In the genomic region with DNA sequence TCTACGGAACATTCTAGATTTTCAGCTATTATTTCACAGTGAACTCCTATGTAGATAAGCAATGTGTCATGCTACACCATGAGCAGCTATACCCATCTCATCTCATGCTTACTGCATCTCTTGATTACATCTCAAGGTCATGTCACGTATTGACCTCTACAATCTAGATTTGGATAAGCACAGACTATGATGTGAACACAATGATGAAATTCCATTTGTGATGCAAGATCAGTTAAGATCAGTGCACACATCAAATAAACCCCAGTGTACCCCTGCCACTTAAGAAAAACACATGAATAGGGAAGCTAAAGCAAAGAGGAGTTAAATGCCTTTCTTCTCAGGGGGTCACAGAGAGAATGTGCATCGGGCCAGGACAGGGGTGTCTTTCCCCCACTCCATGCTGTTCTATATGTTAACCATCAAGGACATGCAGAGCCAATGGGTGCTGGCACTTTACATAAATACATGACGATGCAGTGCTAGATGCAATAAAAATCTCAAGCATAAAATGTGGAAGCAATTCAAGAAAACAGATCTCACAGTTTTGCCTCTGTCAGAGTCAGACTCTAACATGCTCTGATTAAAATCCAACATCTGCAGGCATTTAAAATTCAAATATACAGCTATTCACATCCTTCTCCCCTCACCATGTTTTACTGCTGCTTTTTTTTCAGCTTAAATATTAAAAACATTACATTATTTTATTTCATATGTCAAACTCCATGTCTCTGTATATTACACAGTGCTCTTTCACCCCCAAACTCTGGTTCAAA, we compare ENCODE assay signal across 24 mouse cellular contexts.
DNase-seq lines count a peak whose midpoint lies in the region; ATAC-seq and TF ChIP-seq lines count a peak whose summit lies in the region.
"Had no signal": no experiment of that assay in that cellular context is flagged by ENCODE, and none has a peak within 500 bp of the region (broad histone marks: within the 10 kb centered on the region; RNA-seq: fewer than 3 reads in every experiment).

No protein-coding gene starts in this region.

- 76% methylated on average over 4 of the region's 4 CpGs for WGBS in embryonic facial prominence, embryonic 11.5 days
- 81% methylated on average over 4 of the region's 4 CpGs for WGBS in embryonic facial prominence, embryonic 10.5 days
- WGBS in liver, embryonic 16.5 days (ENCODE audit: insufficient replicate concordance): 52% methylated on average over 4 of the region's 4 CpGs
- WGBS in liver, embryonic 11.5 days: 76% methylated on average over 4 of the region's 4 CpGs
- 71% methylated on average over 4 of the region's 4 CpGs for WGBS in embryonic facial prominence, embryonic 14.5 days
- 65% methylated on average over 4 of the region's 4 CpGs for WGBS in limb, embryonic 13.5 days
- WGBS in intestine, postnatal 0 days: 84% methylated on average over 4 of the region's 4 CpGs

- H3K9ac ChIP-seq in embryonic facial prominence, embryonic 11.5 days (replicated peaks; ENCODE audit: low read length): no peak overlapping the region
- H3K9ac ChIP-seq in liver, embryonic 16.5 days (ENCODE audit: low read depth, low read length): no peak overlapping the region
- no peak overlapping the region for H3K9ac ChIP-seq in liver, embryonic 11.5 days (ENCODE audit: low read depth, low read length)
- no peak overlapping the region for H3K9ac ChIP-seq in embryonic facial prominence, embryonic 14.5 days (ENCODE audit: low read depth, low read length)
- no peak overlapping the region for H3K9ac ChIP-seq in limb, embryonic 13.5 days
- H3K9ac ChIP-seq in intestine, postnatal 0 days (ENCODE audit: low read depth, low read length): no peak overlapping the region
- H3K9ac ChIP-seq: forebrain, postnatal 0 days; heart, embryonic 13.5 days; hindbrain, embryonic 12.5 days; hindbrain, embryonic 15.5 days; intestine, embryonic 15.5 days had no signal

- ATAC-seq in embryonic facial prominence, embryonic 11.5 days (replicated peaks; ENCODE audit: insufficient number of reproducible peaks, low FRiP score, low TSS enrichment, low read depth): no peak
- peak; percentile 54; the same call in 1 of the 2 replicates for ATAC-seq in liver, embryonic 16.5 days (ENCODE audit: low read depth)
- ATAC-seq in liver, embryonic 11.5 days (replicated peaks; ENCODE audit: low FRiP score): no peak
- peak; percentile 67 for ATAC-seq in embryonic facial prominence, embryonic 14.5 days (ENCODE audit: low read depth)
- peak; percentile 40; the same call in 1 of the 2 replicates for ATAC-seq in limb, embryonic 13.5 days (ENCODE audit: low FRiP score, low read depth)
- no peak for ATAC-seq in intestine, postnatal 0 days
- ATAC-seq: forebrain, embryonic 14.5 days; forebrain, postnatal 0 days; intestine, embryonic 15.5 days; Patski had no signal

- no peaks in the 10 kb centered on the region for H3K36me3 ChIP-seq in embryonic facial prominence, embryonic 11.5 days (replicated peaks; ENCODE audit: control insufficient read depth, insufficient read depth, low read depth, low read length)
- H3K36me3 ChIP-seq in embryonic facial prominence, embryonic 10.5 days (replicated peaks): no peaks in the 10 kb centered on the region
- no peaks in the 10 kb centered on the region for H3K36me3 ChIP-seq in liver, embryonic 16.5 days (ENCODE audit: control insufficient read depth, insufficient read depth)
- no peaks in the 10 kb centered on the region for H3K36me3 ChIP-seq in liver, embryonic 11.5 days (ENCODE audit: control insufficient read depth, insufficient read depth, low read length)
- H3K36me3 ChIP-seq in embryonic facial prominence, embryonic 14.5 days (ENCODE audit: control insufficient read depth, insufficient read depth, low read length): no peaks in the 10 kb centered on the region
- H3K36me3 ChIP-seq in limb, embryonic 13.5 days: no peaks in the 10 kb centered on the region
- no peaks in the 10 kb centered on the region for H3K36me3 ChIP-seq in intestine, postnatal 0 days (ENCODE audit: control insufficient read depth, insufficient read depth)
- H3K36me3 ChIP-seq: heart, embryonic 10.5 days; heart, embryonic 13.5 days; hindbrain, embryonic 12.5 days; hindbrain, embryonic 15.5 days; intestine, embryonic 15.5 days had no signal

- no peak for TF ChIP-seq CTCF in intestine, postnatal 0 days (IDR thresholded peaks at IDR 0.05; ENCODE audit: low read depth)

- DNase-seq in embryonic facial prominence, embryonic 11.5 days (ENCODE audit: low spot score): peak; percentile 71
- DNase-seq in embryonic facial prominence, embryonic 10.5 days (ENCODE audit: low spot score): no peak
- DNase-seq in liver, embryonic 11.5 days (ENCODE audit: low spot score): no peak
- peak; percentile 89 for DNase-seq in embryonic facial prominence, embryonic 14.5 days (ENCODE audit: low spot score)
- DNase-seq in heart, postnatal 10 days: no peak
- DNase-seq: adrenal gland, adult 2 months; adrenal gland, postnatal 14 days; cerebellum, adult 11 months; cerebellum, adult 2 months; cerebellum, adult 9-11 months; cerebellum, postnatal 25 days; forebrain, postnatal 0 days; gastrocnemius, postnatal 36 days; heart, adult 2 months had no signal

- no peak overlapping the region for H3K4me3 ChIP-seq in embryonic facial prominence, embryonic 11.5 days (ENCODE audit: low read depth, low read length)
- H3K4me3 ChIP-seq in embryonic facial prominence, embryonic 10.5 days: no peak overlapping the region
- H3K4me3 ChIP-seq in liver, embryonic 16.5 days (ENCODE audit: low read depth, low read length): no peak overlapping the region
- no peak overlapping the region for H3K4me3 ChIP-seq in liver, embryonic 11.5 days (ENCODE audit: low read depth, low read length)
- H3K4me3 ChIP-seq in embryonic facial prominence, embryonic 14.5 days (ENCODE audit: low read depth, low read length): no peak overlapping the region
- no peak overlapping the region for H3K4me3 ChIP-seq in limb, embryonic 13.5 days
- no peak overlapping the region for H3K4me3 ChIP-seq in intestine, postnatal 0 days (ENCODE audit: low read depth, low read length)
- H3K4me3 ChIP-seq: heart, adult 2 months; heart, embryonic 10.5 days; heart, embryonic 13.5 days; hindbrain, embryonic 12.5 days; hindbrain, embryonic 15.5 days; intestine, embryonic 15.5 days had no signal

- H3K4me2 ChIP-seq in embryonic facial prominence, embryonic 11.5 days (ENCODE audit: low read depth, low read length): no peak overlapping the region
- H3K4me2 ChIP-seq in liver, embryonic 16.5 days (ENCODE audit: low read depth, low read length): no peak overlapping the region
- no peak overlapping the region for H3K4me2 ChIP-seq in liver, embryonic 11.5 days
- H3K4me2 ChIP-seq in embryonic facial prominence, embryonic 14.5 days (ENCODE audit: low read depth, low read length): no peak overlapping the region
- H3K4me2 ChIP-seq in limb, embryonic 13.5 days (replicated peaks): no peak overlapping the region
- no peak overlapping the region for H3K4me2 ChIP-seq in intestine, postnatal 0 days (replicated peaks; ENCODE audit: low read depth)
- H3K4me2 ChIP-seq: heart, embryonic 13.5 days; hindbrain, embryonic 12.5 days; hindbrain, embryonic 15.5 days; intestine, embryonic 15.5 days had no signal

- H3K9me3 ChIP-seq in embryonic facial prominence, embryonic 11.5 days (replicated peaks; ENCODE audit: control insufficient read depth, low read length): no peaks in the 10 kb centered on the region
- H3K9me3 ChIP-seq in embryonic facial prominence, embryonic 10.5 days: no peaks in the 10 kb centered on the region
- H3K9me3 ChIP-seq in liver, embryonic 16.5 days (replicated peaks; ENCODE audit: control insufficient read depth, low read length): no peaks in the 10 kb centered on the region
- no peaks in the 10 kb centered on the region for H3K9me3 ChIP-seq in liver, embryonic 11.5 days (ENCODE audit: control insufficient read depth, low read length)
- no peaks in the 10 kb centered on the region for H3K9me3 ChIP-seq in embryonic facial prominence, embryonic 14.5 days (ENCODE audit: control insufficient read depth, low read length)
- H3K9me3 ChIP-seq in limb, embryonic 13.5 days: no peaks in the 10 kb centered on the region
- no peaks in the 10 kb centered on the region for H3K9me3 ChIP-seq in intestine, postnatal 0 days (ENCODE audit: control insufficient read depth)
- H3K9me3 ChIP-seq: heart, embryonic 10.5 days; heart, embryonic 13.5 days; hindbrain, embryonic 12.5 days; hindbrain, embryonic 15.5 days; intestine, embryonic 15.5 days had no signal

- no peaks in the 10 kb centered on the region for H3K4me1 ChIP-seq in embryonic facial prominence, embryonic 11.5 days (ENCODE audit: control insufficient read depth, insufficient read depth, low read length)
- peaks cover 22% of the 10 kb centered on the region for H3K4me1 ChIP-seq in embryonic facial prominence, embryonic 10.5 days
- no peaks in the 10 kb centered on the region for H3K4me1 ChIP-seq in liver, embryonic 16.5 days (ENCODE audit: control insufficient read depth, low read depth, low read length)
- H3K4me1 ChIP-seq in liver, embryonic 11.5 days (replicated peaks; ENCODE audit: control insufficient read depth, insufficient read depth, low read length): no peaks in the 10 kb centered on the region
- H3K4me1 ChIP-seq in embryonic facial prominence, embryonic 14.5 days (ENCODE audit: control insufficient read depth, insufficient read depth, low read length): peaks cover 20% of the 10 kb centered on the region
- peaks cover 17% of the 10 kb centered on the region; the same call in 1 of the 2 replicates for H3K4me1 ChIP-seq in limb, embryonic 13.5 days
- H3K4me1 ChIP-seq in intestine, postnatal 0 days (replicated peaks; ENCODE audit: control insufficient read depth, insufficient read depth, low read length): no peaks in the 10 kb centered on the region
- H3K4me1 ChIP-seq: heart, embryonic 10.5 days; heart, embryonic 13.5 days; hindbrain, embryonic 12.5 days; hindbrain, embryonic 15.5 days had no signal

- no peak overlapping the region for H3K27ac ChIP-seq in embryonic facial prominence, embryonic 11.5 days (replicated peaks; ENCODE audit: low read depth, low read length)
- H3K27ac ChIP-seq in embryonic facial prominence, embryonic 10.5 days (replicated peaks): no peak overlapping the region
- H3K27ac ChIP-seq in liver, embryonic 16.5 days (ENCODE audit: low read length): no peak overlapping the region
- H3K27ac ChIP-seq in liver, embryonic 11.5 days (ENCODE audit: low read depth, low read length): no peak overlapping the region
- no peak overlapping the region for H3K27ac ChIP-seq in embryonic facial prominence, embryonic 14.5 days (replicated peaks; ENCODE audit: low read depth, low read length)
- no peak overlapping the region for H3K27ac ChIP-seq in limb, embryonic 13.5 days
- H3K27ac ChIP-seq in intestine, postnatal 0 days (ENCODE audit: low read depth, low read length): no peak overlapping the region
- H3K27ac ChIP-seq: heart, adult 2 months; heart, embryonic 10.5 days; heart, embryonic 13.5 days; hindbrain, embryonic 12.5 days; hindbrain, embryonic 15.5 days; intestine, embryonic 15.5 days had no signal

- intact Hi-C loops in heart, postnatal 10 days (cut with DNase I): no loop called here

- no peaks in the 10 kb centered on the region for H3K27me3 ChIP-seq in embryonic facial prominence, embryonic 11.5 days (ENCODE audit: control insufficient read depth, insufficient read depth, low read length)
- no peaks in the 10 kb centered on the region for H3K27me3 ChIP-seq in embryonic facial prominence, embryonic 10.5 days (replicated peaks; ENCODE audit: low read depth, poor library complexity, severe bottlenecking)
- H3K27me3 ChIP-seq in liver, embryonic 16.5 days (ENCODE audit: control insufficient read depth, insufficient read depth, low read depth, low read length): no peaks in the 10 kb centered on the region
- no peaks in the 10 kb centered on the region for H3K27me3 ChIP-seq in liver, embryonic 11.5 days (replicated peaks; ENCODE audit: control insufficient read depth, insufficient read depth, low read length)
- no peaks in the 10 kb centered on the region for H3K27me3 ChIP-seq in embryonic facial prominence, embryonic 14.5 days (replicated peaks; ENCODE audit: control insufficient read depth, insufficient read depth, low read length)
- no peaks in the 10 kb centered on the region for H3K27me3 ChIP-seq in limb, embryonic 13.5 days
- H3K27me3 ChIP-seq in intestine, postnatal 0 days (replicated peaks; ENCODE audit: control insufficient read depth, insufficient read depth, low read length): no peaks in the 10 kb centered on the region
- H3K27me3 ChIP-seq: heart, embryonic 13.5 days; hindbrain, embryonic 12.5 days; hindbrain, embryonic 15.5 days; intestine, embryonic 15.5 days; Patski had no signal

Comparison
In these comparisons a context has a peak if more than half of its experiments do, and no peak if none do; other contexts are left out.
1. ATAC-seq: peak in liver, embryonic 16.5 days (single experiment), embryonic facial prominence, embryonic 14.5 days (single experiment) and limb, embryonic 13.5 days (single experiment); none in embryonic facial prominence, embryonic 11.5 days (single experiment), liver, embryonic 11.5 days (single experiment) and intestine, postnatal 0 days (single experiment).
2. DNase-seq: peak in embryonic facial prominence, embryonic 11.5 days (single experiment) and embryonic facial prominence, embryonic 14.5 days (single experiment); none in embryonic facial prominence, embryonic 10.5 days (single experiment), liver, embryonic 11.5 days (single experiment) and heart, postnatal 10 days (0 of 2).